Mouse (Mus musculus) heart, postnatal 0 days (tissue): ENCODE results near the gene Kcnma1.

Experiments used
- CTCF ChIP-seq: IDR thresholded peaks from 2 replicates; pipeline ENCODE4 v1.5.1; 2016; ENCODE audit warnings: antibody characterized with exemption, control low read depth, low read depth
- EP300 ChIP-seq: IDR thresholded peaks from 2 replicates; pipeline ENCODE4 v1.6.1; 2016; ENCODE audit warnings: antibody characterized with exemption, low read depth

GRCm38 (mm10) chr14:23966471-23966870 lies 47.8 kb downstream of the Kcnma1 start:
- TF ChIP-seq CTCF, result no peak
- TF ChIP-seq EP300, result no peak
